Mouse (Mus musculus): ENCODE measurements around the gene Auts2. TPM values are rescaled to one million over a fixed set of nuclear protein-coding genes. Genes with fewer than 3 reads are reported as not detected.

Gene Auts2
- total and polyA plus RNA-seq, 3 experiments, result not detected

GRCm38 (mm10) chr5:131955227-131956016, 587.7 kb downstream of the Auts2 start:
- peaks cover 55% of the 10 kb centered on the region for H3K9me3 ChIP-seq (replicated peaks; ENCODE audit: low read length)
- no peaks in the 10 kb centered on the region for H3K79me2 ChIP-seq (replicated peaks; ENCODE audit: control insufficient read depth, extremely low read depth, insufficient read depth, poor library complexity, severe bottlenecking)
- H3K4me1 ChIP-seq (ENCODE audit: control insufficient read depth in 1 of 2, insufficient read depth in 2 of 2), result no peaks in the 10 kb centered on the region
- no peaks in the 10 kb centered on the region for H3K36me3 ChIP-seq (replicated peaks in 1 of 2; ENCODE audit: control insufficient read depth in 1 of 2, insufficient read depth in 1 of 2, low read length in 1 of 2)
- no peak overlapping the region for H3K4me2 ChIP-seq (ENCODE audit: insufficient read depth, low read depth, poor library complexity, severe bottlenecking)
- H3K27me3 ChIP-seq (replicated peaks), result no peaks in the 10 kb centered on the region
- in situ Hi-C loops (cut with MboI; ENCODE audit: low pct_ligation_motif_present, low pct_unique_long_range_greater_than_20kb, low sequenced_read_pairs) (no loop called here), dilution Hi-C loops (cut with MboI; ENCODE audit: extremely low pct_ligation_motif_present, extremely low pct_unique_long_range_greater_than_20kb, low sequenced_read_pairs) (no loop called here)
- H3K27ac ChIP-seq (ENCODE audit: insufficient read depth, low read depth), result no peak overlapping the region
- TF ChIP-seq SIN3A (IDR thresholded peaks at IDR 0.05; ENCODE audit: low read length) (no peak), NRF1 (IDR thresholded peaks at IDR 0.05; ENCODE audit: low read depth, low read length) (no peak), TBP (conservative IDR thresholded peaks at IDR 0.05; ENCODE audit: low read depth, low read length) (no peak), ZC3H11A (IDR thresholded peaks at IDR 0.05; ENCODE audit: low read depth, low read length) (no peak), CTCF (conservative IDR thresholded peaks at IDR 0.05 in 1 of 2, IDR thresholded peaks at IDR 0.05 in 1 of 2; ENCODE audit: low read depth in 2 of 2, low read length in 2 of 2) (no peak), SMC3 (IDR thresholded peaks at IDR 0.05; ENCODE audit: low read depth, low read length) (no peak)
- H3K4me3 ChIP-seq (replicated peaks in 1 of 3; ENCODE audit: low read depth in 2 of 3, low read length in 2 of 3, poor library complexity in 1 of 3), result no peak overlapping the region
- no peak overlapping the region for H3K9ac ChIP-seq (ENCODE audit: insufficient read depth, low read depth)
- no peak for DNase-seq (ENCODE audit: extremely low read depth)

- Histone ChIP-seq H3K4me2 (ENCODE audit: insufficient read depth, low read depth, poor library complexity, severe bottlenecking) (no peak overlapping the region), H3K36me3 (replicated peaks in 1 of 2; ENCODE audit: control insufficient read depth in 1 of 2, insufficient read depth in 1 of 2, low read length in 1 of 2) (no peaks in the 10 kb centered on the region), H3K27ac (ENCODE audit: insufficient read depth, low read depth) (no peak overlapping the region), H3K27me3 (replicated peaks) (no peaks in the 10 kb centered on the region), H3K9me3 (replicated peaks; ENCODE audit: low read length) (peaks cover 66% of the 10 kb centered on the region), H3K4me3 (replicated peaks in 1 of 3; ENCODE audit: low read depth in 2 of 3, low read length in 2 of 3, poor library complexity in 1 of 3) (no peak overlapping the region), H3K4me1 (ENCODE audit: control insufficient read depth in 1 of 2, insufficient read depth in 2 of 2) (no peaks in the 10 kb centered on the region), H3K79me2 (replicated peaks; ENCODE audit: control insufficient read depth, extremely low read depth, insufficient read depth, poor library complexity, severe bottlenecking) (no peaks in the 10 kb centered on the region), H3K9ac (ENCODE audit: insufficient read depth, low read depth) (no peak overlapping the region)
- no peak for TF ChIP-seq MAZ (IDR thresholded peaks at IDR 0.05; ENCODE audit: low read depth, low read length)
- TF ChIP-seq SMC3 (IDR thresholded peaks at IDR 0.05; ENCODE audit: low read depth, low read length), result no peak
- no peak for TF ChIP-seq GABPA (IDR thresholded peaks at IDR 0.05; ENCODE audit: insufficient replicate concordance, low read depth, low read length)
- TF ChIP-seq RAD21 (IDR thresholded peaks at IDR 0.05; ENCODE audit: low read depth, low read length), result no peak
- TF ChIP-seq PAX5 (IDR thresholded peaks at IDR 0.05; ENCODE audit: low read length), result no peak
- no peak for TF ChIP-seq MXI1 (IDR thresholded peaks at IDR 0.05; ENCODE audit: low read depth, low read length)
- TF ChIP-seq MAFK (IDR thresholded peaks at IDR 0.05; ENCODE audit: insufficient replicate concordance, low read length), result no peak
- no peak for TF ChIP-seq NRF1 (IDR thresholded peaks at IDR 0.05; ENCODE audit: low read depth, low read length)
- no peak for TF ChIP-seq TCF12 (IDR thresholded peaks at IDR 0.05; ENCODE audit: low read depth, low read length)
- no peak for TF ChIP-seq CTCF (conservative IDR thresholded peaks at IDR 0.05 in 1 of 2, IDR thresholded peaks at IDR 0.05 in 1 of 2; ENCODE audit: low read depth in 2 of 2, low read length in 2 of 2)
- TF ChIP-seq NELFE (IDR thresholded peaks at IDR 0.05; ENCODE audit: low read depth, low read length), result no peak
- no peak for TF ChIP-seq CHD2 (IDR thresholded peaks at IDR 0.05; ENCODE audit: low read length)
- TF ChIP-seq MYC (IDR thresholded peaks at IDR 0.05; ENCODE audit: low read depth, low read length), result no peak
- TF ChIP-seq TBP (conservative IDR thresholded peaks at IDR 0.05; ENCODE audit: low read depth, low read length), result no peak
- no peak for TF ChIP-seq EP300 (IDR thresholded peaks at IDR 0.05; ENCODE audit: low read length)
- no peak for TF ChIP-seq ELF1 (IDR thresholded peaks at IDR 0.05; ENCODE audit: low read depth, low read length)
- no peak for TF ChIP-seq JUND (conservative IDR thresholded peaks at IDR 0.05; ENCODE audit: low read depth, low read length)
- no peak for TF ChIP-seq BHLHE40 (IDR thresholded peaks at IDR 0.05; ENCODE audit: low read depth, low read length)
- DNase-seq (ENCODE audit: extremely low read depth), result no peak
- dilution Hi-C loops (cut with MboI; ENCODE audit: extremely low pct_ligation_motif_present, extremely low pct_unique_long_range_greater_than_20kb, low sequenced_read_pairs) (no loop called here), in situ Hi-C loops (cut with MboI; ENCODE audit: low pct_ligation_motif_present, low pct_unique_long_range_greater_than_20kb, low sequenced_read_pairs) (no loop called here)
These were observed 594.5 kb downstream of the Auts2 start for GRCm38 (mm10) chr5:131948571-131949151.

Measured in CH12.LX (cell line).